ENCODE assay signal across 32 mouse cellular contexts in genomic region chr7:40738174-40738573, GRCm38 (mm10).
"Had no signal": no experiment of that assay in that cellular context is flagged by ENCODE, and none has a peak within 500 bp of the region (broad histone marks: within the 10 kb centered on the region; RNA-seq: fewer than 3 reads in every experiment).

No protein-coding gene starts in this region.

- DNase-seq: left cerebral cortex, postnatal 4 days; liver; liver, embryonic 13.5 days; liver, postnatal 0 days; lung, adult 18-20 months; lung, adult 2 months; lung, embryonic 14.5 days; lung, postnatal 10 days; lung, postnatal 14 days; lung, postnatal 36 days; lung, postnatal 4 days; midbrain, embryonic 14.5 days had no signal

- H3K4me1 ChIP-seq: limb, embryonic 12.5 days; limb, embryonic 13.5 days; limb, embryonic 15.5 days; liver, embryonic 12.5 days; liver, embryonic 13.5 days; liver, embryonic 15.5 days; lung, embryonic 15.5 days; megakaryocyte, embryonic 14.5 days; midbrain, embryonic 10.5 days; midbrain, embryonic 12.5 days; midbrain, embryonic 13.5 days; neural tube, embryonic 12.5 days had no signal

- H3K9ac ChIP-seq: limb, embryonic 12.5 days; limb, embryonic 13.5 days; limb, embryonic 15.5 days; liver, embryonic 12.5 days; liver, embryonic 13.5 days; liver, embryonic 14.5 days; liver, embryonic 15.5 days; liver, postnatal 0 days; lung, embryonic 14.5 days; lung, embryonic 15.5 days; midbrain, embryonic 12.5 days; midbrain, embryonic 13.5 days; midbrain, embryonic 15.5 days; neural tube, embryonic 12.5 days; neural tube, embryonic 13.5 days had no signal

- H3K4me3 ChIP-seq: limb, embryonic 10.5 days; limb, embryonic 12.5 days; limb, embryonic 13.5 days; limb, embryonic 15.5 days; liver, embryonic 12.5 days; liver, embryonic 13.5 days; liver, embryonic 15.5 days; lung, embryonic 15.5 days; megakaryocyte, embryonic 14.5 days; midbrain, embryonic 10.5 days; midbrain, embryonic 12.5 days; midbrain, embryonic 13.5 days; midbrain, embryonic 15.5 days; myocyte; neural tube, embryonic 12.5 days; neural tube, embryonic 13.5 days had no signal

- ATAC-seq: liver, embryonic 12.5 days; liver, postnatal 0 days; lung, postnatal 0 days; midbrain, embryonic 13.5 days had no signal

- H3K27ac ChIP-seq: limb, embryonic 10.5 days; limb, embryonic 12.5 days; limb, embryonic 13.5 days; limb, embryonic 15.5 days; liver, embryonic 12.5 days; liver, embryonic 13.5 days; liver, embryonic 14.5 days; liver, embryonic 15.5 days; lung, embryonic 15.5 days; macrophage; midbrain, embryonic 10.5 days; midbrain, embryonic 12.5 days; midbrain, embryonic 13.5 days; midbrain, embryonic 15.5 days; neural tube, embryonic 12.5 days; neural tube, embryonic 13.5 days had no signal

- H3K27me3 ChIP-seq: limb, embryonic 12.5 days; limb, embryonic 13.5 days; limb, embryonic 15.5 days; liver, embryonic 12.5 days; liver, embryonic 13.5 days; liver, embryonic 15.5 days; lung, embryonic 15.5 days; megakaryocyte, embryonic 14.5 days; midbrain, embryonic 12.5 days; midbrain, embryonic 13.5 days; midbrain, embryonic 15.5 days; neural tube, embryonic 12.5 days; neural tube, embryonic 13.5 days had no signal

- H3K9me3 ChIP-seq: limb, embryonic 10.5 days; limb, embryonic 12.5 days; limb, embryonic 13.5 days; limb, embryonic 15.5 days; liver, embryonic 12.5 days; liver, embryonic 13.5 days; liver, embryonic 15.5 days; lung, embryonic 15.5 days; midbrain, embryonic 10.5 days; midbrain, embryonic 12.5 days; midbrain, embryonic 13.5 days; midbrain, embryonic 15.5 days; neural tube, embryonic 12.5 days; neural tube, embryonic 13.5 days had no signal

- H3K4me2 ChIP-seq: limb, embryonic 12.5 days; limb, embryonic 13.5 days; limb, embryonic 15.5 days; liver, embryonic 11.5 days; liver, embryonic 12.5 days; liver, embryonic 13.5 days; liver, embryonic 15.5 days; lung, embryonic 14.5 days; lung, embryonic 15.5 days; midbrain, embryonic 11.5 days; midbrain, embryonic 12.5 days; midbrain, embryonic 13.5 days; midbrain, embryonic 15.5 days; neural tube, embryonic 12.5 days; neural tube, embryonic 13.5 days had no signal

- H3K36me3 ChIP-seq: limb, embryonic 10.5 days; limb, embryonic 12.5 days; limb, embryonic 13.5 days; limb, embryonic 15.5 days; liver, embryonic 12.5 days; liver, embryonic 13.5 days; liver, embryonic 15.5 days; lung, embryonic 15.5 days; midbrain, embryonic 10.5 days; midbrain, embryonic 12.5 days; midbrain, embryonic 13.5 days; midbrain, embryonic 15.5 days; neural tube, embryonic 12.5 days; neural tube, embryonic 13.5 days had no signal
